Mouse (Mus musculus) CD8-positive naive resting alpha-beta T cell, adult 57 days (primary cell): ENCODE data around the gene Gm6020. TPM values are rescaled to one million over a fixed set of nuclear protein-coding genes. Genes with fewer than 3 reads are reported as not detected.

ENCODE experiments used
- total RNA-seq: library from RNA; stranded (reverse); gene quantifications from one replicate; pipeline ENCODE4 v1.2.4, GENCODE M21; 2023

Gm6020 gene
- not detected for total RNA-seq

GRCm38 (mm10) chr19:61183590-61183989, at the start of gene Gm6020:
Gene Gm6020 (plus strand): TSS chr19:61183890.

GRCm38 (mm10) chr19:61140342-61141206, 43.1 kb upstream of the Gm6020 start, which contains the start of gene Zfp950:
Gene Zfp950 (minus strand): TSS chr19:61140840.

GRCm38 (mm10) chr19:61175756-61176324, 7.8 kb upstream of the Gm6020 start, which contains the start of gene Gm7102:
Gene Gm7102 (minus strand): TSS chr19:61176309.

GRCm38 (mm10) chr19:61227941-61228701, 44.4 kb downstream of the Gm6020 start, which contains the start of gene Csf2ra:
Gene Csf2ra (minus strand): TSS chr19:61228429.

Other genes starting within 250 kb of the Gm6020 start
- 24.3 TPM for gene Zfp950, start 43.0 kb upstream of the Gm6020 start, total RNA-seq
- gene Gm7102, start 7.6 kb upstream of the Gm6020 start, total RNA-seq, result not detected
- 23.3 TPM for gene Csf2ra, start 44.5 kb downstream of the Gm6020 start, total RNA-seq
- gene Gm21060, start 113.2 kb downstream of the Gm6020 start, total RNA-seq, result not detected